Mouse (Mus musculus) stomach, embryonic 15.5 days (tissue): ENCODE results near the gene Syna. TPM values are rescaled to one million over a fixed set of nuclear protein-coding genes. Genes with fewer than 3 reads are reported as not detected.
A peak's percentile ranks its signal among the peaks of the same experiment; 100 is the strongest.

Experiments
- ATAC-seq: fragments of 200-750 bp; cut with Nextera tagmentation; 2 replicates; pipeline ENCODE4 v1.8.0; 2017; ENCODE audit warnings: low read depth, moderate number of reproducible peaks, moderate TSS enrichment; ENCODE audit not compliant: insufficient read depth, low FRiP score
- H3K27ac ChIP-seq: fragments of 300-500 bp; sonication (generic); 2 replicates; pipeline ENCODE4 v1.5.1; 2015; ENCODE audit warnings: mild to moderate bottlenecking, inconsistent platforms
- H3K27me3 ChIP-seq: fragments of 300-500 bp; sonication (generic); replicated peaks from 2 replicates; pipeline ENCODE4 v1.6.1; 2015; ENCODE audit warnings: inconsistent platforms
- H3K36me3 ChIP-seq: fragments of 300-500 bp; sonication (generic); 2 replicates; pipeline ENCODE4 v1.6.1; 2015; ENCODE audit warnings: inconsistent platforms
- H3K4me1 ChIP-seq: fragments of 300-500 bp; sonication (generic); 2 replicates; pipeline ENCODE4 v1.6.1; 2015; ENCODE audit warnings: inconsistent platforms
- H3K4me2 ChIP-seq: fragments of 300-500 bp; sonication (generic); 2 replicates; pipeline ENCODE4 v1.6.1; 2015; ENCODE audit warnings: mild to moderate bottlenecking, inconsistent platforms
- H3K4me3 ChIP-seq: fragments of 300-500 bp; sonication (generic); replicated peaks from 2 replicates; pipeline ENCODE4 v1.5.1; 2015; ENCODE audit warnings: inconsistent platforms
- H3K9ac ChIP-seq: fragments of 300-500 bp; sonication (generic); 2 replicates; pipeline ENCODE4 v1.6.1; 2015; ENCODE audit warnings: inconsistent platforms
- H3K9me3 ChIP-seq: fragments of 300-500 bp; sonication (generic); 2 replicates; pipeline ENCODE4 v1.6.1; 2016; ENCODE audit warnings: inconsistent platforms
- WGBS: fragments of 180-500 bp; shearing (Covaris S2); methylation state at CpG from one replicate; pipeline ENCODE4 v1.1.7; 2015; 5-methylcytosine and 5-hydroxymethylcytosine counted together
- polyA plus RNA-seq: library from polyadenylated mRNA; unstranded; fragments of >200 nt; fragmentation: Nextera tagmentation; extraction: Ambion mirVana; gene quantifications from 2 replicates; pipeline ENCODE4 v1.2.1, GENCODE M21; 2015

Syna gene
- polyA plus RNA-seq, 1 experiment from 2014 or later: 0.09 TPM

- Histone ChIP-seq H3K9ac (no peak overlapping the region), H3K36me3 (no peaks in the 10 kb centered on the region), H3K4me2 (no peak overlapping the region), H3K27me3 (no peaks in the 10 kb centered on the region), H3K4me3 (no peak overlapping the region), H3K27ac (no peak overlapping the region), H3K9me3 (no peaks in the 10 kb centered on the region), H3K4me1 (0 out of 2 replicates have a peak, but pooled peaks cover 8% of the 10 kb centered on the region)
- WGBS: 97% methylated on average over 2 of the region's 2 CpGs
- no peak for ATAC-seq
These were observed 4.3 kb upstream of the Syna start for GRCm38 (mm10) chr5:134564272-134564671.

- no peak overlapping the region for H3K4me3 ChIP-seq
- no peaks in the 10 kb centered on the region for H3K36me3 ChIP-seq
- no peak overlapping the region for H3K4me2 ChIP-seq
- WGBS: 71% methylated on average over 16 of the region's 16 CpGs
- peaks cover 5% of the 10 kb centered on the region for H3K4me1 ChIP-seq
- H3K27ac ChIP-seq: no peak overlapping the region
- no peak for ATAC-seq
- no peaks in the 10 kb centered on the region for H3K9me3 ChIP-seq
- no peaks in the 10 kb centered on the region for H3K27me3 ChIP-seq
- H3K9ac ChIP-seq: no peak overlapping the region
These were observed 640 bp upstream of the Syna start for GRCm38 (mm10) chr5:134560450-134561171.

- H3K27ac ChIP-seq: peak overlapping the region; percentile 26; the same call in 1 of the 2 replicates
- no peaks in the 10 kb centered on the region for H3K9me3 ChIP-seq
- WGBS: 9% methylated on average over 20 of the region's 20 CpGs
- no peak overlapping the region for H3K4me3 ChIP-seq
- no peak overlapping the region for H3K9ac ChIP-seq
- H3K36me3 ChIP-seq: no peaks in the 10 kb centered on the region
- no peaks in the 10 kb centered on the region for H3K27me3 ChIP-seq
- peak overlapping the region; percentile 44 for H3K4me2 ChIP-seq
- no peak for ATAC-seq
- H3K4me1 ChIP-seq: peaks cover 25% of the 10 kb centered on the region
These were observed 4.4 kb downstream of the Syna start for GRCm38 (mm10) chr5:134555463-134556164.

- H3K27me3 ChIP-seq: no peaks in the 10 kb centered on the region
- no peaks in the 10 kb centered on the region for H3K36me3 ChIP-seq
- H3K4me3 ChIP-seq: no peak overlapping the region
- H3K27ac ChIP-seq: no peak overlapping the region
- no peaks in the 10 kb centered on the region for H3K9me3 ChIP-seq
- no peak for ATAC-seq
- no peak overlapping the region for H3K4me2 ChIP-seq
- 73% methylated on average over 5 of the region's 5 CpGs for WGBS
- peaks cover 37% of the 10 kb centered on the region for H3K4me1 ChIP-seq
- no peak overlapping the region for H3K9ac ChIP-seq
These were observed 5.9 kb downstream of the Syna start for GRCm38 (mm10) chr5:134553951-134554546.

GRCm38 (mm10) chr5:134552110-134552972 lies 7.6 kb downstream of the Syna start, which contains the start of gene Clip2:
Gene Clip2, minus strand, starts transcription at chr5:134552434.
- H3K4me2 ChIP-seq: peak within 1 kb of the TSS; percentile 72
- peak within 1 kb of the TSS; percentile 95 for H3K27ac ChIP-seq
- H3K36me3 ChIP-seq: no peaks in the 10 kb centered on the region
- no peaks in the 10 kb centered on the region for H3K27me3 ChIP-seq
- H3K4me1 ChIP-seq: peaks cover 37% of the 10 kb centered on the region
- H3K4me3 ChIP-seq: peak within 1 kb of the TSS; percentile 70
- WGBS: 1% methylated on average over 59 of the region's 61 CpGs
- no peaks in the 10 kb centered on the region for H3K9me3 ChIP-seq
- peak; percentile 91 for ATAC-seq
- peak within 1 kb of the TSS; percentile 86 for H3K9ac ChIP-seq

GRCm38 (mm10) chr5:134551233-134552109 lies 8.5 kb downstream of the Syna start:
- no peaks in the 10 kb centered on the region for H3K27me3 ChIP-seq
- no peaks in the 10 kb centered on the region for H3K9me3 ChIP-seq
- 1% methylated on average over 52 of the region's 52 CpGs for WGBS
- H3K4me1 ChIP-seq: peaks cover 37% of the 10 kb centered on the region
- H3K36me3 ChIP-seq: no peaks in the 10 kb centered on the region
- no peak; the same call in 1 of the 2 replicates for ATAC-seq
- peak overlapping the region; percentile 86 for H3K9ac ChIP-seq
- peak overlapping the region; percentile 95 for H3K27ac ChIP-seq
- H3K4me2 ChIP-seq: peak overlapping the region; percentile 72
- peak overlapping the region; percentile 70 for H3K4me3 ChIP-seq

GRCm38 (mm10) chr5:134550836-134551232 lies 9.1 kb downstream of the Syna start:
- peak overlapping the region; percentile 70 for H3K4me3 ChIP-seq
- H3K27me3 ChIP-seq: no peaks in the 10 kb centered on the region
- H3K9ac ChIP-seq: peak overlapping the region; percentile 86
- H3K9me3 ChIP-seq: no peaks in the 10 kb centered on the region
- WGBS: 3% methylated on average over 6 of the region's 6 CpGs
- H3K36me3 ChIP-seq: no peaks in the 10 kb centered on the region
- peaks cover 34% of the 10 kb centered on the region for H3K4me1 ChIP-seq
- peak overlapping the region; percentile 72 for H3K4me2 ChIP-seq
- no peak for ATAC-seq
- peak overlapping the region; percentile 95 for H3K27ac ChIP-seq

GRCm38 (mm10) chr5:134549640-134550168 lies 10.3 kb downstream of the Syna start:
- Histone ChIP-seq H3K9me3 (no peaks in the 10 kb centered on the region), H3K27ac (peak overlapping the region; percentile 61; the same call in 1 of the 2 replicates), H3K9ac (no peak overlapping the region), H3K27me3 (no peaks in the 10 kb centered on the region), H3K4me1 (peaks cover 30% of the 10 kb centered on the region), H3K36me3 (no peaks in the 10 kb centered on the region), H3K4me3 (no peak overlapping the region), H3K4me2 (no peak overlapping the region)
- 89% methylated on average over 3 of the region's 3 CpGs for WGBS
- no peak for ATAC-seq

GRCm38 (mm10) chr5:134548306-134548705 lies 11.7 kb downstream of the Syna start:
- Histone ChIP-seq H3K4me1 (peaks cover 36% of the 10 kb centered on the region), H3K9me3 (no peaks in the 10 kb centered on the region), H3K9ac (no peak overlapping the region), H3K4me2 (no peak overlapping the region), H3K27me3 (no peaks in the 10 kb centered on the region), H3K36me3 (no peaks in the 10 kb centered on the region), H3K4me3 (no peak overlapping the region), H3K27ac (no peak overlapping the region)
- no peak for ATAC-seq
- 46% methylated on average over 5 of the region's 5 CpGs for WGBS

- H3K27me3 ChIP-seq: no peaks in the 10 kb centered on the region
- no peaks in the 10 kb centered on the region for H3K36me3 ChIP-seq
- ATAC-seq: no peak
- H3K27ac ChIP-seq: no peak overlapping the region
- no peaks in the 10 kb centered on the region for H3K9me3 ChIP-seq
- H3K4me1 ChIP-seq: peaks cover 33% of the 10 kb centered on the region
- no peak overlapping the region for H3K4me3 ChIP-seq
- 83% methylated on average over 7 of the region's 7 CpGs for WGBS
- H3K4me2 ChIP-seq: no peak overlapping the region
- no peak overlapping the region for H3K9ac ChIP-seq
These were observed 13.2 kb downstream of the Syna start for GRCm38 (mm10) chr5:134546790-134547189.
